Mouse (Mus musculus): Measurements from ENCODE around the gene Lag3. TPM values are rescaled to one million over a fixed set of nuclear protein-coding genes. Genes with fewer than 3 reads are reported as not detected.

Lag3 gene
- polyA plus RNA-seq, 1 experiment from 2014 or later, result 2.6 TPM

- WGBS, result 8% methylated on average over 8 of the region's 8 CpGs
- H3K27me3 ChIP-seq, result no peaks in the 10 kb centered on the region
- peaks cover 66% of the 10 kb centered on the region for H3K4me1 ChIP-seq
- peak overlapping the region; percentile 68 for H3K4me2 ChIP-seq (replicated peaks)
- ATAC-seq (replicated peaks), result no peak
- peak overlapping the region; percentile 90 for H3K27ac ChIP-seq (replicated peaks)
- no peaks in the 10 kb centered on the region for H3K9me3 ChIP-seq
- H3K9ac ChIP-seq (replicated peaks), result peak overlapping the region; percentile 66
- 0 out of 2 replicates have a peak, but pooled peaks cover 3% of the 10 kb centered on the region for H3K36me3 ChIP-seq
- H3K4me3 ChIP-seq, result peak overlapping the region; percentile 51
Measured at GRCm38 (mm10) chr6:124862406-124863124, 48.9 kb downstream of the Lag3 start.

- Histone ChIP-seq H3K27me3 (no peaks in the 10 kb centered on the region), H3K4me2 (replicated peaks) (peak overlapping the region; percentile 68), H3K9ac (replicated peaks) (0 out of 2 replicates have a peak overlapping the region, but pooled peaks have one; percentile 19), H3K4me1 (peaks cover 66% of the 10 kb centered on the region), H3K9me3 (no peaks in the 10 kb centered on the region), H3K4me3 (peak overlapping the region; percentile 5; the same call in 1 of the 2 replicates), H3K36me3 (0 out of 2 replicates have a peak, but pooled peaks cover 3% of the 10 kb centered on the region), H3K27ac (replicated peaks) (peak overlapping the region; percentile 90; the same call in 1 of the 2 replicates)
- 40% methylated on average over 3 of the region's 3 CpGs for WGBS
- no peak for ATAC-seq (replicated peaks)
Measured at GRCm38 (mm10) chr6:124861802-124862201, 49.7 kb downstream of the Lag3 start.

- H3K9me3 ChIP-seq, result no peaks in the 10 kb centered on the region
- H3K36me3 ChIP-seq, result 0 out of 2 replicates have a peak, but pooled peaks cover 3% of the 10 kb centered on the region
- H3K4me1 ChIP-seq, result peaks cover 69% of the 10 kb centered on the region
- ATAC-seq (replicated peaks), result no peak
- WGBS, result 81% methylated on average over 19 of the region's 19 CpGs
- peak overlapping the region; percentile 68; the same call in 1 of the 2 replicates for H3K4me2 ChIP-seq (replicated peaks)
- 0 out of 2 replicates have a peak overlapping the region, but pooled peaks have one; percentile 5 for H3K4me3 ChIP-seq
- no peak overlapping the region for H3K9ac ChIP-seq (replicated peaks)
- no peaks in the 10 kb centered on the region for H3K27me3 ChIP-seq
- H3K27ac ChIP-seq (replicated peaks), result no peak overlapping the region
Measured at GRCm38 (mm10) chr6:124861266-124861665, 50.2 kb downstream of the Lag3 start.

- Histone ChIP-seq H3K27ac (replicated peaks) (peak overlapping the region; percentile 58; the same call in 1 of the 2 replicates), H3K36me3 (0 out of 2 replicates have a peak, but pooled peaks cover 3% of the 10 kb centered on the region), H3K4me3 (no peak overlapping the region), H3K4me1 (peaks cover 75% of the 10 kb centered on the region), H3K4me2 (replicated peaks) (no peak overlapping the region), H3K9me3 (no peaks in the 10 kb centered on the region), H3K27me3 (no peaks in the 10 kb centered on the region), H3K9ac (replicated peaks) (peak overlapping the region; percentile 19; the same call in 1 of the 2 replicates)
- ATAC-seq (replicated peaks), result no peak
- WGBS, result 73% methylated on average over 9 of the region's 9 CpGs
Measured at GRCm38 (mm10) chr6:124860511-124860910, 51.0 kb downstream of the Lag3 start.

- ATAC-seq (replicated peaks), result no peak
- H3K9ac ChIP-seq (replicated peaks), result peak overlapping the region; percentile 19; the same call in 1 of the 2 replicates
- 10% methylated on average over 12 of the region's 12 CpGs for WGBS
Measured at GRCm38 (mm10) chr6:124859725-124860124, 51.8 kb downstream of the Lag3 start.

GRCm38 (mm10) chr6:124858561-124859318 is 52.8 kb downstream of the Lag3 start:
- H3K4me1 ChIP-seq, result peaks cover 61% of the 10 kb centered on the region

More at GRCm38 (mm10) chr6:124859725-124860124, 51.8 kb downstream of the Lag3 start:
- peaks cover 68% of the 10 kb centered on the region for H3K4me1 ChIP-seq
- H3K9me3 ChIP-seq, result no peaks in the 10 kb centered on the region
- peak overlapping the region; percentile 21 for H3K4me2 ChIP-seq (replicated peaks)
- H3K4me3 ChIP-seq, result no peak overlapping the region; the same call in 1 of the 2 replicates
- no peaks in the 10 kb centered on the region for H3K27me3 ChIP-seq
- H3K27ac ChIP-seq (replicated peaks), result peak overlapping the region; percentile 58
- H3K36me3 ChIP-seq, result 0 out of 2 replicates have a peak, but pooled peaks cover 3% of the 10 kb centered on the region

GRCm38 (mm10) chr6:124857840-124858530 is 53.5 kb downstream of the Lag3 start:
- Histone ChIP-seq H3K9ac (replicated peaks) (peak overlapping the region; percentile 97), H3K4me1 (peaks cover 57% of the 10 kb centered on the region), H3K4me2 (replicated peaks) (peak overlapping the region; percentile 68), H3K9me3 (no peaks in the 10 kb centered on the region), H3K36me3 (peaks cover 3% of the 10 kb centered on the region; the same call in 1 of the 2 replicates), H3K4me3 (peak overlapping the region; percentile 82), H3K27ac (replicated peaks) (peak overlapping the region; percentile 99), H3K27me3 (no peaks in the 10 kb centered on the region)
- no peak for ATAC-seq (replicated peaks)
- WGBS, result 22% methylated on average over 26 of the region's 26 CpGs

More at GRCm38 (mm10) chr6:124858561-124859318, 52.8 kb downstream of the Lag3 start:
- ATAC-seq (replicated peaks), result no peak
- H3K27ac ChIP-seq (replicated peaks), result no peak overlapping the region
- H3K36me3 ChIP-seq, result 0 out of 2 replicates have a peak, but pooled peaks cover 3% of the 10 kb centered on the region
- H3K4me3 ChIP-seq, result no peak overlapping the region
- H3K4me2 ChIP-seq (replicated peaks), result 0 out of 2 replicates have a peak overlapping the region, but pooled peaks have one; percentile 68
- H3K9me3 ChIP-seq, result no peaks in the 10 kb centered on the region
- H3K27me3 ChIP-seq, result no peaks in the 10 kb centered on the region
- no peak overlapping the region for H3K9ac ChIP-seq (replicated peaks)
- 82% methylated on average over 28 of the region's 28 CpGs for WGBS

DNA sequence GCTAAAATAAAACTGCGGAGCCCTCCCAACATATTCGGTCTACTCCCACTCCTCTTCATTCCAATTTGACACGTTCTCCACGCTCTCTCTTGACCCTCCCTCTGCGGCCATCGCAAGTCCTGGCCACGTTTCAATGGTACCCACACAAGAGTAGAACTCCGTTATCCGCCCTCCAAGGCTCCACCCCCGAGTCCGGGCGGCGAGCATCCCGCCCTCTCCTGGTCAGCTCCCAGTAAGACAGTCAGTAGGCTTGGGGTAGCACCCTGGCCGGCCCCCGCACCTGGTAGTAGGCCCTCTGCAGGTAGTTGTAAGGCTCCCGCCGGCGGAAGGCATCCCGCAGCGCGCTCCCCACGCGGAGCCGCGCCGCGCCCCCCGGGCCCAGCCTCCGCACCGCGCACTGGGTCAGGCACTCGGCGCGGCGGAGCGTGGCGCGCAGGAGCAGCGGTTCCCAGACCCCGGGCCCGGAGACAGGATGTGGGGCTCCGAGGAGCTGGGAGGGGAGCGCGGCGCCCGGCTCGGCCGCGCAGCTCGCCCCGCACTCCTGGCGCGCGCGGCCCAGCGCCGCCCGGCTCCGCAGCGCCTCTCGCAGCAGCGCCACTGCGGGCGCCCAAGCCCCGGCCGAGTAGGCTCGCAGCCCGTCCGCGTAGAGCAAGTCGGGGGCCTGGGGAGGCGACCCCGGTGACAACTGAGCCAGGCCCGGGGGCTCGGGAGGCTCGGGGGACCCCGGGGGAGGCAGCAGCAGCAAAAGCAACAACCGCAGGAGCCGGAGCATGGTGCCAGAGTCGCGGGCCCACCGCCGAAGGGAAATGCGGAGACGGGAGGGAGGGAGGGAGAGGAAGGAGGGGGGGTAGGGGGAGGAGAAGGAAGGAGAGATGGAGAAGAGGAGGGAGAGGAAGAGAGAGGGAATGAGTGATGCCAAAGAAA is 54.3 kb downstream of the Lag3 start, which contains the start of gene P3h3:
Gene P3h3 (minus strand): TSS at position 837 of the 924 bp plus-strand sequence.
- Histone ChIP-seq H3K27ac (replicated peaks) (peak within 1 kb of the TSS; percentile 99), H3K9me3 (no peaks in the 10 kb centered on the region), H3K27me3 (no peaks in the 10 kb centered on the region), H3K9ac (replicated peaks) (peak within 1 kb of the TSS; percentile 97), H3K36me3 (peaks cover 7% of the 10 kb centered on the region; the same call in 1 of the 2 replicates), H3K4me3 (peak within 1 kb of the TSS; percentile 82), H3K4me1 (peaks cover 48% of the 10 kb centered on the region), H3K4me2 (replicated peaks) (peak within 1 kb of the TSS; percentile 68)
- under 1% methylated on average over 81 of the region's 86 CpGs for WGBS
- peak; percentile 86 for ATAC-seq (replicated peaks)

- Histone ChIP-seq H3K4me2 (replicated peaks) (peak overlapping the region; percentile 68), H3K27me3 (no peaks in the 10 kb centered on the region), H3K27ac (replicated peaks) (peak overlapping the region; percentile 99), H3K9ac (replicated peaks) (peak overlapping the region; percentile 97), H3K4me1 (peaks cover 40% of the 10 kb centered on the region), H3K9me3 (no peaks in the 10 kb centered on the region), H3K36me3 (peaks cover 7% of the 10 kb centered on the region; the same call in 1 of the 2 replicates), H3K4me3 (peak overlapping the region; percentile 82)
- 7% methylated on average over 14 of the region's 14 CpGs for WGBS
- peak; percentile 64 for ATAC-seq (replicated peaks)
Measured at GRCm38 (mm10) chr6:124856321-124856720, 55.2 kb downstream of the Lag3 start.

GRCm38 (mm10) chr6:124854647-124855046 is 56.9 kb downstream of the Lag3 start:
- WGBS, result 82% methylated on average over 12 of the region's 12 CpGs
- Histone ChIP-seq H3K27me3 (no peaks in the 10 kb centered on the region), H3K9ac (replicated peaks) (no peak overlapping the region), H3K4me2 (replicated peaks) (no peak overlapping the region), H3K36me3 (peaks cover 14% of the 10 kb centered on the region; the same call in 1 of the 2 replicates), H3K9me3 (no peaks in the 10 kb centered on the region), H3K4me3 (no peak overlapping the region), H3K27ac (replicated peaks) (no peak overlapping the region), H3K4me1 (peaks cover 24% of the 10 kb centered on the region)
- no peak for ATAC-seq (replicated peaks)

All from forebrain, embryonic 15.5 days (tissue).